Mouse (Mus musculus): ENCODE results near the gene Tlx3. TPM values are rescaled to one million over a fixed set of nuclear protein-coding genes. Genes with fewer than 3 reads are reported as not detected.

Gene Tlx3
- total and polyA plus RNA-seq, 3 experiments = 0.38 to 0.51 TPM; not detected in 1

Other genes starting within 250 kb of the Tlx3 start
- 1 to 10 TPM; 2.4 to 2.5 TPM for gene Fgf18, start 56.2 kb downstream of the Tlx3 start, total RNA-seq (2021)
- 0.36 and 0.87 TPM in 2 replicates for gene Fgf18, start 56.2 kb downstream of the Tlx3 start, polyA plus RNA-seq (2012; rRNA removed)
- 100 to 1,000 TPM; 276 to 325 TPM for gene Npm1, start 40.4 kb downstream of the Tlx3 start, total RNA-seq (2021)
- gene Npm1, start 40.4 kb downstream of the Tlx3 start, polyA plus RNA-seq (2012; rRNA removed) = 6.8 and 9.0 TPM in 2 replicates
- gene Gm12117, start 73.1 kb upstream of the Tlx3 start, total RNA-seq (2021) = under 1 TPM in 1 of 2 experiments, not detected in 1; 0.76 TPM
- not detected in 2 replicates for gene Gm12117, start 73.1 kb upstream of the Tlx3 start, polyA plus RNA-seq (2012; rRNA removed)